Mouse (Mus musculus) gastrocnemius, adult 8-10 months (tissue): ENCODE measurements at regions not wholly inside any gene's neighbourhood (a gene's known extent, or its start where the extent isn't known, plus 50 kb on each side); places are given as distances from the start of the nearest gene placed in this dataset.

Experiments used
- DNase-seq, 2 experiments: peaks; one replicate each; pipeline ENCODE4 v3.0.0; 2022; ENCODE audit warnings: low spot score in 2 of 2

DNA sequence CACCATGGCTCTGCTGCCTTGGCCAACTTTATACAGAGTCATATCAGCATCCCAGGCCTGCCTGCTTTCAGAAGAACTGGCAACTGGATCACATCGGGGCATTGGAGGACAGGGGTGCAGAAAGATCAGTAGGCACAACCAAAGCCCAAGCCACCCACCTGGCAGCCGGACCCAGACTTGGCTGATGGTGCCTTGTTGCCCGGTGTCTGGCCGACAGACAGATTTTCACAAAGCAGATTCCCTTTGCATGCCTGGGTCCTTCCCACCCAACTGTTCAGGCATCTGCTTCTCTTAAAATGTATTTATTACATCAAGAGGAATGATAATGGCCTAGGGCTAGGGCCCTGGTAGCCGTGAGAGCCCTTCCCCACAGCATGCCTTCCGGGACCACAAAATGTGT is 96.2 kb downstream of the Gm26897 start:
- no peak for DNase-seq

DNA sequence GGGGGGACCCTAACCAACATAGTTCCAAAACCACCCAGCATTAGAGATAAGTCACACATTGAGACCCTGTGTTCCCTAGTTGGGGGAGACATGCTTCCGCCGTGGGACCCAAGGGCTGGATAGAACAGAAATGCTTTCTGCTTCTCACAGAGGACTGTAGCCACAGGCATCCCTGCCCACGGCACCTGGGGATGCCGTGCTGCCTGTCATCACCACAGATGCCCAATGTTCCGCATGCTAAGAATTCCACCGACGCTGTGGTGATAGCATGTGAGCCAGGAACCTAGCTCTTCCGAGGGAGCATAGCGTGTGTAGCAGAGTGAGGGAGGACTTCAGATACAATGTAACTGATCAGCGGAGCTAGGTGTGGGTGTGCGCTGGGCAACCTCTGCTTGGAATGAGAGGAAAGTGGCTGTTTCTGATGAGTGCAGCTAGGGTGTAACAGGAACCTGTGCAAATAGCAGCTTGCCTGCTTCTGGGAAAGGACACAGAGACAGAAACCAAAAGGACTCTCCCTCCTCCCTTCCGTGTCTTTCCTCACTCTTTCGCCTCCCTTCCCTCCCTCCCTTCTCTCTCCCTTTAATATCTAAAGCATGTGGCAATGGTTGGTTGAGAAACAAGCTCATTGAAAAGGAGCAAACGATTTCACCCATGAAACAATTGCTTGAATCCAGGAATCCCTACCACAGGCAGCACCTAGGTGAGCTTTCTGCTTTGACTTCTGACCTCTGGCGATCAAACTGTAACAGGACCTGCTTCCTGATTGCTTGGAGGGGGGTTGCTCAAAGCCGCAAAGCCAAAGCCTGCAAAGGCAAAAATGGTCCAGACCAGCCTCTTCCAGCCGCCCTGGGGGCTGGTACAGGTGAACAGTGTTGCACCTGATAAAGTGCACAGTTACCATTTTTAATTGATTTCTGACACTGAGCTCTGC is 102.3 kb downstream of the Gm26897 start:
- DNase-seq, result no peak

DNA sequence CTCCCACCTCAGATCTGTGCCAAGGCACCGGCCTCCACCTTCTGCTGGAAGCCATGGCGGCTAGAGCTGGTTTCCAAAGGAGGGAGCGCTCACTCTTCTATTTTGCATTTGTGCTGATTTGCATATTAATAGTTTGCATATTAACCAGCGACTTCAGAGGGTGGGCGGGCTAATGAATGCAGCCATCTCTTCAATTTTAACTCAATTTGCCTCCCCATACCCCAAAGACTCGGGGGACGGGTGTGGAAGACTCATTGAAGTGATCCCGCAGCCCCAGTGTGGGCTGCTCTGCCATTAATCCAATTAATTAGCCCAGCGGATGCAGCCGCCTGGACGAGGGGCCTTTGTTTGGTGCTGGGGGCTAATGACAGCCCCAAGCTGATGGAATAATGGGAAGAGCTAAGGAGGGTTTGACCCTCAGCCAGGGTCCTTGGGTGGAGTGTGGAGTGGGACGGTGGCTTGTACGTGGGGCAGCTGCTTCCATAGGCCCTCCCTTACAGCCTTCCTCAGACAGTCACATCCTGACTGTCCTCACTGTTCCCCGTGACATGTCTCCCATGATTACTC is 103.0 kb downstream of the Gm26897 start:
- DNase-seq, result no peak

DNA sequence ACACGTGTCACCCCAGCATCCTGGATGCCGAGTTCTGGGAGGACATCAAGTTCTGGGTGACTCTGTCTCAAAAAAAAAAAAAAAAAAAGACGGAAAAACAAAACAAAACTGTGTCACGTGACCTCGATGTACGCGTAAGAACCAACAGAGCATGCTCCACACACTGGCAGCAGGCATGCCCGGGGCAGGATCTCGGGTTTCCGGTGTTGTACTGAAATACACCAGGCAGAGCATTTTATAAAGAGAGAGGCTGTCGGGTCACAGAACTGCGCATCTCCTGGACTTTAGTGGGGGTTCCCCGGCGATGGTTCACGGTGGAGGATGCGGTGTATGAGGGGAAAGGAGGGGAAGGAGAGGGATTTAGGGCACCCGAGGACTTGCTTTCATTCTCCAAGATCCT is 108.7 kb downstream of the Gm26897 start:
- no peak for DNase-seq

DNA sequence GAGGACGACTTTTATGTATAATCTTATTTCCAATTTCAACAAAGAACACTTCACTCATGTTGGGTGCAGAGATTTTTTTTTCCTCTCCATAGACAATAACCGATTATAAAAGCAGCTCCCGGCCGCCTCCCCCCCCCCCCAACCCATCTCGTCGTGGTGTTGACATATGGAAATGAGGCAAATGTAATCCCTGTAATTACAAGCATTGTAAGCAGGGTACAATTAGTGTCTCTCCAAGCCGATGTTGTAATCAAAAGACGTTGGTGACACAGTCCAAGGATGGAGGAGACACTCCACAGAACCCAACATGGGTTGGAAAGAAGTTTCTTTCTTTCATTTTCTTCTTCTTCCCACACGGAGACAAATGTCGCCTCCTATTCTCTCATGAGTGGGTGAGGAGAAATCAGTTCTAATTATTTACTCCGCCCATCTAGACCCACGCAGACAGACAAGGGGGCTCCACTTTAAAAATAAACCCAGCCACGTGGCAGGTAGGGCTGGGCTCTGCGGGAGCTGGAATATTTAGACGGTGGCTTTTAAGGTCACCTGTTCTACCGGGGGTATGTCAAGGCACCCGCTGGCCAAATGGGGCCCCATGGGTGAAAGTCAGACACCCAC is 110.0 kb downstream of the Gm26897 start:
- DNase-seq, result no peak

DNA sequence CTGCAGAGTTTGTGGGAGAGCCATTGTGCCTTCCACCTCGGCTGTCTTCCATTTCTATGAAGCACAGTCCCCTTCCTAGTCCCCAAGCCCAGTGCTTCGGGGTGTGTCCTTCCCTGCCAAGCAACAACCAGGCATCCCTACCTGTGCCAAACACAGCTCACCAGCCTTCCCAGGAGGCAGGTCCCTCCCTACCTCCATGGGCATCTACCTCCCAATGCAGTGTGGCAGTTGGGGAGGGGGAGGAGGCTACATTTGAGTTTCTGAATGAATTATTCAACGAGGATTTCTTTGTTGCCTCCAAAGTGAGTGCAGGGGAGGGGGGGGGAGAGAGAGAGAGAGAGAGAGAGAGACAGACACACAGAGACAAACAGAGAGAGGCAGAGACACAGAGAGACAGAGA is 110.8 kb downstream of the Gm26897 start:
- no peak for DNase-seq

DNA sequence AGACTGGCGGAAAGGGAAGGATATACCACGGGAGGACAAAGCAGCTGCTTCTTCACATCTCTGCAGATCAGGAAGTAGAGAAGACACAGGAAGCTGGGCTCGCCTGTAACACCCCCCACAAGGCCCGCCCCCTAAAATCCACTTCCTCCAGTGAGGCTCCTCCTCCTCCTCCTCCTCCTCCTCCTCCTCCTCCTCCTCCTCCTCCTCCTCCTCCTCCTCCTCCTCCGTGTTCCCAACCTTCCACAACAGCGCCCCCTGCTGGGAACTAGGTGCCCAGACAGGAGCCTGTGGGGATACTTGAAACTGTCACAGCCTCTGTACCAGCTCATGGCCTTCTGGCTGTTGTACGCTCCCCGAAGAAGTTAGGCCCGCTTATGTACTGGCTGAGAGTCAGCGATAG is 115.2 kb downstream of the Gm26897 start:
- no peak for DNase-seq

DNA sequence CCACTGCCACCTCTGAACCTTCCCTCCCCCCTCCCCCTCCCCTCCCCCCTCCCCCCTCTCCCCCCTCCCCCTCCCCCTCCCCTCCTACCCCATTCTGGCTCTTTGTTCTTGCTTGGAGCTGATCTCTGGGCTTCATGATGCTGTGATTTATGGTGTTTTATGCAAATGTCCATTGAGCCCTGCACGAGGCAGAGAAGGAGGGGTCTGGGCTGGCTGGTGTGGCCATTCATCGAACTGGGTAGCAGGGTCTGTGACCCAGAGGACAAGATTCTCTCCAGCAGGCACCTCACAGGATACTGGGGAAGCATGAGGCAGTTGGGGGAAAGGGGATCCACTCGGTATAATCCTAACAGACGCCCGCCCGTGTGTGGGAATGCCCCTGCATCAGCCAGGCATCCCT is 119.0 kb downstream of the Gm26897 start:
- DNase-seq, result no peak

DNA sequence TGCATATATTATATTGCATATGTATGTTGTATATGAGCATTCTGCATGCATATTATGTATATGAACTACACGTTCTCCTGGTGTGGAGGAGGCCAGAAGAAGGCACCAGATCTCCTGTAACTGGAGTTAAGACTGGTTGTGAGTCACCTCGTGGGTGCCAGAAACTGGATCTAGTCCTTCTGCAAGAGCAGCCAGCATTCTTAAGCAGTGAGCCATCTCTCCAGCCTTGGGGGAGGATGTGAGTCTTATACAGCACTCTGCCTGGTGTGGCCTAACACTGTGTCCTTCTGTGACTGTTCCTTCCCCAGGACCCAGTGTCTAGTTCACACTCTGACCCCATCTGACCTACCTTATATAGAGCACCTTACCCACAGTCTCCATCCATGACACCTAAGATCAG is 121.6 kb downstream of the Gm26897 start:
- DNase-seq, result no peak

DNA sequence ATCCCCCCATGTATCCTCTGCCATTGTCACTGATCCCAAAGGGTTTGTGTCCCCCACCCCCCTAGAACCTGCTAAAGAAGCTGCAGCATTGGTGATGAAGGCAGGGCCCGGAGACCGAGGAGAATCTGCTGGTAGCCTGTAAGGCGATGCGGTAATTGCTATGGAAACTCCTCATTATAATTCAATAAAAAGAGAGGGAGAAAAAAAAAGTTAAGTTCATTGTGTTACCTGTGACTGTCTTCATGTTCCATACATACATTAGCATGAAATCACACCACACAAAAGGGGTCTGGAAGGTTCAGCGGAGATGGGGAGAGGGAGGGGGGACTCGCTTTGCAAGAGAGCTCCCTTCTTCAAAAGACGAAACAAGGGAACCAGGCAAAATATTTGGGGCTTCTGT is 123.5 kb downstream of the Gm26897 start:
- no peak for DNase-seq

DNA sequence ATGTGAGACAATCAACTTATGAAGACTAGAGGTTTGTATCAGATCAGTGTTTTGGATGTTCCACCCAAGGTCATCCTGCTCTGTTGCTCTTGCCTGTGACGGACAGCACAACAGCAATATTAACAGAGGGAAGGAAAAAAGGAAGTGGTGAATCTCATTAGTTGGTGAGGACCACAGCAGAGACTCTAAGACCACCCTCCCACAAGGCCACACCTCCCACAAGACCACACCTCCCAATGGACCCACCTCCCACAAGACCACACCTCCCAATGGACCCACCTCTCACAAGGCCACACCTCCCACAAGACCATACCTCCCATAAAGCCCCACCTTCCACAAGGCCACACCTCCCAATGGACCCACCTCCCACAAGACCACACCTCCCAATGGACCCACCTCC is 126.7 kb downstream of the Gm26897 start:
- no peak for DNase-seq

DNA sequence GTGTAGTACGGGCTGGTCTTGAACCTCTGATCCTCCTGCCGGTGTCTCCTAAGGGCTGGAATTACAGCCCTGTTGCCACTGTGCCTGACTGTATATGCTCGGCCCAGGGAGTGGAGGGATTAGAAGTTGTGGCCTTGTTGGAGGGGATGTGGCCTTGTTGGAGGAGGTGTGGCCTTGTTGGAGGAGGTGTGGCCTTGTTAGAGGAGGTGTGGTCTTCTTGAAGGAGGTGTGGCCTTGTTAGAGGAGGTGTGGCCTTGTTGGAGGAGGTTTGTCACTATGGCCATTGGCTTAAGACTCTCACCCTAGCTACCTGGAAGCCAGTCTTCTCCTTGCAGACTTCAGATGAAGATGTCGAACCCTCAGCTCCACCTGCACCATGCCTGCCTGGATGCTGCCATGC is 128.6 kb downstream of the Gm26897 start:
- DNase-seq, result no peak

DNA sequence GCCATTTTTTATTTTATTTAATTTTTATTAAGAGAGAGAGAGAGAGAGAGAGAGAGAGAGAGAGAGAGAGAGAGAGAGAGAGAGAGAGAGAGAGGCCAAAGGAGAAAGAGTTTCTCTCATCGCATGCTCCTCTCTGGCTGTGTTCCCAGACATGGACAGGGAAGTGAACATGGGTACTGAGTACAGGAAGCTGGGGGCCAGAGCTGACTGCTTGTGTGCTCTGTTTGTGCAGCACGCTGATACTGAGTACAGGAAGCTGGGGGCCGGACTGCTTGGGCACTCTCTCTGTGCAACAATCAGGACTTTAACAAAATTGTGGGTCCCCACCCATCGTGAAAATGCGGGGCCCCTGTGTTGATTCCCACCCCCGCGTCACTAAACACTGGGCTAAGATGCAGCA is 130.2 kb downstream of the Gm26897 start:
- DNase-seq, result no peak

DNA sequence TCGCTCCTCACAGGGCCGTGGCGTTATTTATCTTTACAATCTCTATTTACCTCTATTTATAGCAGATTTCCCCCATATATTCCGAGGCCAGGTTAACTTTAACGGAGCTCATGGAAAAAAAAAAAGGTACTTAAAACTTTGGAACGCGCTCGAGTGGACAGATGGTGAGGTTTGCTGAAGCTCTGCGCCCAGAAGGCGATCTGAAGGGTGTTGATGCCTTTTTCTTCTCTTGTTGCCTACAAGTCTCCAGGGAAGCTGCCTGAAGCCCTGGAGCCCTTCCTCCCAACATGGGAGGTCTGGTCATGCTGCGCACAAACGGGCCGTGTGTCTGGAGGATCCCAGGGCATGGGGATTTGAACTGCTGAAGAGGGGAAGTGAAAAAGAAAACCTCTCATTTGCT is 130.9 kb downstream of the Gm26897 start:
- no peak for DNase-seq

DNA sequence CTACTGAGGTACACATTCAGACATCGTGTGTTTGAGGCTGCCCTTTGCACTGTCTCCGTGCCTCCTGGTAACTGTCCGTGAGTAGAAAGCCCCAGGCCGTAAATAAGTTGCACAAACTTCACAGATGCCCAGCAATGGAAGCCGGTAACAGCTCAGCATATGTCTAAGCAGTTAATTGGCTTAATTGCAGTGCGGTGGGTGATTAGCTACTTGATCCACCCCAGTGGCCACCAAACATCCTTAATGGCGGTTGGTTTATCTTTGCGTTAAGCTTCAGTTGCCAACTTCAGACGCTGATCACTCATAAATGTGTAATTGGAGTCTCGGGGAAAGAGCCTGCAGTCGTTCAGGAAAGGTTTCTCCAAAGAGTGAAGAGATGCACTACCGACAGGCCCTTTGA is 135.3 kb downstream of the Gm26897 start:
- no peak for DNase-seq

DNA sequence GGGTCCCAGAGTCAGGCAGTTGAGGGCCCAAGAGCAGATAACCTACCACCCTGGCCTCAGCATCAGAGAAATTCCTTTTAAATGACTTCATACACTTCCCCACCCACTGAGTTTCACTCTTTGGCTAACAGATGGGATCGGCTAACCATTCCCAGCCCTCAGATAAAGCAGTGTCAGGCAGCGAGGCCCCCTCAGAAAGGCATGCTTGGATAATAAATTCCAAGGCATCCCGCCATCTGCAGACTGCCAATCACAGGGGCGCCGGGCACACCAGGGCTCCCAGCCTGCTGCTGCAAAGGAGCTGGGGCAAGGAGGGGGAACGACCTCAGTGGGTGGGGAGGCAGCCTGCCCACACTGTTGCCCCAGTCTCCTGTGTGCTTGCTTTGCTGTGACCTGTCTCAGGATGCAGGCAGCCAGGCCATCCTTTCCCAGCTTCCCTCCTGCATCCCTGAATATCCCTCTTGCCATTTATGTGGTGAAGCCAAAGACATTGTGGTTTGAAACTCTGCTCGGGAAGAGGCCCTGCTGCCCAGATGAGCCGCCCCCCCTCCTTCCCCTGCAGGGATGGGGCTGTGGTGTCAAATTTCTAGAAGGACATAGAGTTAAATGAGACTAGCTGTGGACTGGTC is 143.6 kb downstream of the Gm26897 start:
- DNase-seq, result peak in 1 of 2 experiments; percentile 17

DNA sequence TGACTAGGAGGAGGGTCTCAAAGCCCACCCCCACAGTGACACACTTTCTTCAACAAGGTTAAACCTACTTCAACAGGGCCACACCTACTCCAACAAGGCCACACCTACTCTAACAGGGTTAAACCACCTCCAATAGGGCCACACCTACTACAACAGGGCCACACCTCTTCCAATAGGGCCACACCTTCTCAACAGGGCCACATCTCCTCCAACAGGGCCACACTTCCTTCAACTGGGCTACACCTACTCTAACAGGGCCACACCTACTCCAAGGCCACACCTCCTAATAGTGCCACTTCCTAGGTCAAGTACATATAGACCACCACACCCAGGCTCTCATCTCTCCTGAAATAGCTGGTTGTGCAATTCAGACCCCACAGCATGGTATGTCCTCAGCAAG is 145.3 kb downstream of the Gm26897 start:
- no peak for DNase-seq

DNA sequence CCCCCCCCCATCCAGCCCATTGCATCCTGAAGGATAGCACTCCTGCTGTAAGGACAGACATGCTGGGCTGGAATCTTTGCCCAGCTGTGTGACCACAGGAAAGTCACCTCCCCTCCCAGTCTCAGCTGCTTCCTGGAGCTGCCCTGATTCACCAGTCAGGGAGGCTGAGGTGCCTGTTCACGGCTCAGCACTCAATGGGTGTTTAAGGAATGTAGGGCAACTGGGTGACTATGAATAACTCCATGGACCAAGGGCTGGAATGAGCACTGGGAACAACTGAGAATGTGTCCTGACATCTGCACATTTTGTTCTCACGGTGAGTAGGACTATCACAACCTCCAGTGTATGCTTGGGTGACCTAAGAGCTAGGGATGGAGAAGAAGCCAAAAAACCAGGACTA is 146.5 kb downstream of the Gm26897 start:
- DNase-seq, result no peak

DNA sequence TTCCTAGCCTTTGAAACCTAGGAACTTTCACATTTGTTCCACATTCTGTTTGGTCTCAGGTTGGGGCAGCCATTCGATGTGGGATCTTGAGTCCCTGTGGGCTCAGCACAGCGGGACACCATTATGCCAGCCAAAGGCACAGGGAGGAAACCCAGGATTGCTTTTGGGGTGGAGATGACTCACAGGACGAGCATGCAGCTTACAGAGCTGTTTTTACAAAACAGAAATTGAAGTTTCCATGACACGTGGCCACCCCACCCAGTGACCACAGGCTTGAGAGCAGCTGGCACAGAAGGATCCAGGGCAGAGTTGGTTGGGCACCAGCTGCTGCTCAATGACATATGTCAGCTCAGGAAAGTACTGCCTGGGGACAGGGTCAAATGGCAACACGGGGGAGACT is 147.8 kb downstream of the Gm26897 start:
- peak; percentile 53 to 60 for DNase-seq

DNA sequence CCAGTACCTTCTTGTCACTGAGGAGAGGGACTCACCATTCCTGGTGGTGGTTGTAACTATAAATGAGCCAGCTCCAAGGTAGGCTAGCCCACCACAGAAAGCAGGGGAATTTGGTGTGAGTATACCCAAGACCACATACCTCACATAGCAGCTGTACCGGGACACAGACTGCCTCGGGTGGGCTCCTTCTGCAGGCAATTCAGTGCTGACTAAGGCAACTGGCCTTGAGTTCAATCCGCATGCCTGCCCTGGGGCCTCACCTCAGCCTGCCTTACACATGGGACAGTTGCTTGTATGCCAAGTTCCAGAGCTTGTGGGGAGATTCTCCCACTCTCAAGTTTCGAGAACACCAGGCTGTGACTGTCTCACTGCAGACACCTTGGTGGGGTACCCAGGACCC is 153.6 kb downstream of the Gm26897 start:
- DNase-seq, result no peak

DNA sequence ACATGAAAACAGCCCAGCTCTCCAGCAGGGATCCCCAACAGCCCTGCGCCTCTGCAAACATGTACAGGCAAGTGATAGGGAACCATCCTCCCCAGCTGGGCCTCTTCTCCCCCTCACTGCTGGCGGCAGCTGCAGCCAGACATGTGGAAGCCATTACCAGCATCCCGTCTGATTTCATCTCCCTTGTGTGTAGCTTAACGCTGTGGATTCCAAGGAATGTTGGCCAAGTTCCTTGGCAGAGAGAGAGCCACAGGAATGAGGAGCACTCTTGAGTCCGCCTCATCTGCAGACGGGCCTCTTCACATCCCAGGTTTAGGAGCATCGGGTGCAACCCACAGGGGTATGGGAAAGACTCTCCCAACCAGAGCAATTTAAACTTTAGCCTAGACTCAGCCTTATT is 157.1 kb downstream of the Gm26897 start:
- peak; percentile 79 to 84 for DNase-seq

DNA sequence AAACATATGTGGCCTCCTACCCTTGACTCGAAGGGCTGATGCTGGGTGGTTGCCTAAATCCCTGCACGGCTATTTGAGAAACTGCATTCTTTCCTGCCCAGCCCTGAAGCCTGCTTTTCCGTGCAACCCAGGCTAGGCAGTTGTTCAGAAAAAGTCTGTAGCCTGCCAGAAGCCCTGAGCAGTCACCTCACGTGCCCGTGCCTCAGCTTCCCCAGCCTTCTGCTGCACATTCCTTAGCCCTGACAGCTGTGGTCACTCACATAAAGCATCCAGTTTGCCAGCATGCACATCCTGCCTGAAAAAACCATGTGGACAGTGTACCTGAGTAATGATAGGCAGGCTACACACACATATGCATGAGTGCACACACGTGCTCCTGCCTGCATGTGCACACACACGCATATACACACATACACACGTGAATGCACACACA is 157.6 kb downstream of the Gm26897 start:
- peak; percentile 49 to 58 for DNase-seq
